Mouse (Mus musculus) spleen, adult 2 months (tissue): Measurements from ENCODE around the gene Pelo. TPM values are rescaled to one million over a fixed set of nuclear protein-coding genes. Genes with fewer than 3 reads are reported as not detected.

Source experiments
- DNase-seq, 2 experiments: peaks; one replicate each; pipeline versions ENCODE4 v3.0.0 to v3.0.0-alpha.2; 2012 to 2021; ENCODE audit warnings: low spot score in 2 of 2, low read depth in 1 of 2
- H3K27ac ChIP-seq: fragments of 200-500 bp; 2 replicates; pipeline ENCODE4 v1.5.1; 2012; ENCODE audit warnings: low read length, inconsistent platforms; ENCODE audit not compliant: insufficient read depth
- H3K27me3 ChIP-seq: fragments of 200-500 bp; 2 replicates; pipeline ENCODE4 v1.6.1; 2012; ENCODE audit warnings: mild to moderate bottlenecking, moderate library complexity, low read length, inconsistent platforms; ENCODE audit not compliant: control insufficient read depth, insufficient read depth
- H3K36me3 ChIP-seq: fragments of 200-500 bp; 2 replicates; pipeline ENCODE4 v1.6.1; 2012; ENCODE audit warnings: mild to moderate bottlenecking, low read length, inconsistent platforms; ENCODE audit not compliant: control insufficient read depth, insufficient read depth
- H3K4me1 ChIP-seq: fragments of 200-500 bp; 2 replicates; pipeline ENCODE4 v1.6.1; 2011; ENCODE audit warnings: inconsistent platforms; ENCODE audit not compliant: control insufficient read depth, insufficient read depth, insufficient read length
- H3K4me3 ChIP-seq: fragments of 200-500 bp; 2 replicates; pipeline ENCODE4 v1.5.1; 2011; ENCODE audit warnings: mild to moderate bottlenecking, inconsistent platforms; ENCODE audit not compliant: insufficient read depth, insufficient read length; ENCODE audit errors: extremely low read depth
- CTCF ChIP-seq: fragments of 200-500 bp; IDR thresholded peaks from 2 replicates; pipeline ENCODE4 v1.5.1; 2011; ENCODE audit warnings: mild to moderate bottlenecking, inconsistent platforms; ENCODE audit not compliant: insufficient read depth, insufficient read length, insufficient replicate concordance; ENCODE audit errors: extremely low read depth
- POLR2A ChIP-seq: fragments of 200-500 bp; IDR thresholded peaks from 2 replicates; pipeline ENCODE4 v1.6.1; 2011; ENCODE audit warnings: low read depth, low read length, inconsistent platforms
- WGBS: fragments of 180-500 bp; shearing (Covaris S2); methylation state at CpG from one replicate; pipeline ENCODE4 v1.1.7; 2018; 5-methylcytosine and 5-hydroxymethylcytosine counted together
- polyA plus RNA-seq: library from polyadenylated mRNA; depleted of rRNA; stranded (reverse); fragments of >200 nt; gene quantifications from 2 replicates; pipeline ENCODE4 v1.2.3, GENCODE M21; 2012

Pelo gene
- polyA plus RNA-seq, 1 experiment = 17.3 TPM

- WGBS = 92% methylated on average over 2 of the region's 2 CpGs
- Histone ChIP-seq H3K36me3 (no peaks in the 10 kb centered on the region), H3K27me3 (no peaks in the 10 kb centered on the region), H3K4me3 (no peak overlapping the region), H3K4me1 (no peaks in the 10 kb centered on the region), H3K27ac (no peak overlapping the region)
- TF ChIP-seq POLR2A = no peak
- TF ChIP-seq CTCF = no peak
- DNase-seq = no peak
Measured at GRCm38 (mm10) chr13:115126534-115126933, 36.5 kb upstream of the Pelo start.

DNA sequence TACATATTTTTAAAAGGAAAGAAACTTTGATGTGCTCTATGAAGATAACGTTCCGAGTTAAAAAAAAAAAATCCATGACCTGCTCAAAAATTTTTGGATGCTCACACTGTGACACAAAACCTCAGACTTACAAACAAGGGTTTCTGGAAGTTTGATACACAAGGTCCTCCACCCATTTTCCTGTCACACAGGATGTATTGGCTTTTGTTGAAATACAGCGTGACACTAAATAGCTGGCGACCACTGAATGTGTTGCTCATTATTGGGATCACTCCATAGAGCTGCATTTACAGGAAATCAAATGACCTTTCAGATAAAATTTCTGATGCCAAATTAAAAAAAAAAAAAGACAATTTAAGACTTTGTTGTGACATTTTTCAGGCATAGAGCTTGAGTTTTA, 35.1 kb upstream of the Pelo start:
- Histone ChIP-seq H3K27ac (no peak overlapping the region), H3K36me3 (no peaks in the 10 kb centered on the region), H3K4me1 (no peaks in the 10 kb centered on the region), H3K4me3 (no peak overlapping the region), H3K27me3 (no peaks in the 10 kb centered on the region)
- no peak for TF ChIP-seq POLR2A
- TF ChIP-seq CTCF = no peak
- WGBS = 85% methylated on average over 4 of the region's 4 CpGs
- DNase-seq = no peak

GRCm38 (mm10) chr13:115124521-115124920, 34.5 kb upstream of the Pelo start:
- no peaks in the 10 kb centered on the region for H3K27me3 ChIP-seq
- H3K36me3 ChIP-seq = no peaks in the 10 kb centered on the region
- no peak for DNase-seq
- H3K27ac ChIP-seq = no peak overlapping the region
- no peak for TF ChIP-seq POLR2A
- no peak for TF ChIP-seq CTCF
- H3K4me3 ChIP-seq = no peak overlapping the region
- WGBS = 44% methylated on average over 1 of the region's 1 CpGs
- no peaks in the 10 kb centered on the region for H3K4me1 ChIP-seq

DNA sequence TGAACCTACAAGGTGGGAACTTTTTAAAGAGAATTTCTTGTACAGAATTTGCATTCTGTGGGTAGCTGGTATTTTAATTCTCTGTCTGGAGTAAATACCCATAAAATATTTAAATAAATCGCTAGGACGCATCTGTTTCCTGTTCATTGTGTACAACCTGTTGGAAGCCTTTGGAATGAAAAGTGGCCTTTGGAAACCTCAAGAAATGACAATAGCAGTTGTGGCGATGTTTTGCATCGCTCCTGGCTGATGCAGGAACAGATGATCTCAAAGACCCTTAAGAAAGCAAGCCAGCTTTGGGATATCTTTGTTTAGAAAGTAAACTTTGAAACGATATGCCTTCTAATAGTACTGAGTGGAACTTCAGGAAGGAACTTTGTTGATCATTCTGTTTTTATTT, 28.8 kb upstream of the Pelo start:
- TF ChIP-seq CTCF = no peak
- TF ChIP-seq POLR2A = no peak
- Histone ChIP-seq H3K27me3 (no peaks in the 10 kb centered on the region), H3K4me3 (no peak overlapping the region), H3K36me3 (no peaks in the 10 kb centered on the region), H3K27ac (no peak overlapping the region), H3K4me1 (no peaks in the 10 kb centered on the region)
- DNase-seq = no peak
- 46% methylated on average over 5 of the region's 5 CpGs for WGBS

DNA sequence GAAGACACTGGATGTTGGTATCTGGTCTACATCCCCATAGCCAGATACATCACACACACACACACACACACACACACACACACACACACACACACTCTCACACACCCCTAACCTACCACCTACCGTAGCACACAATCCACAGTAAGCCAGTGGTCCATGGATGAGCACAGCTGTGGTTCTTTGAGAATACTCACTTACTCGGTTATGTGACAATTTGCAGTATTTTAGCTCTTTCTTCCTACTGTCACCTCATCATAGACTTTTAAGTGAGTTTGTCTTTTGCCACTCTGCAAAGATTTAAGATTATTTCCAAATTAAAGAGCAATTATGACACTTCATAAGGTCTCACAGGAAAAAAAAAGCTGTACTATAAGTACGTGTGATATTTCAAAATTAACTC, 28.2 kb upstream of the Pelo start:
- no peaks in the 10 kb centered on the region for H3K27me3 ChIP-seq
- no peaks in the 10 kb centered on the region for H3K36me3 ChIP-seq
- DNase-seq = no peak
- no peaks in the 10 kb centered on the region for H3K4me1 ChIP-seq
- WGBS = 85% methylated on average over 3 of the region's 3 CpGs
- no peak overlapping the region for H3K4me3 ChIP-seq
- TF ChIP-seq POLR2A = no peak
- no peak for TF ChIP-seq CTCF
- H3K27ac ChIP-seq = no peak overlapping the region

DNA sequence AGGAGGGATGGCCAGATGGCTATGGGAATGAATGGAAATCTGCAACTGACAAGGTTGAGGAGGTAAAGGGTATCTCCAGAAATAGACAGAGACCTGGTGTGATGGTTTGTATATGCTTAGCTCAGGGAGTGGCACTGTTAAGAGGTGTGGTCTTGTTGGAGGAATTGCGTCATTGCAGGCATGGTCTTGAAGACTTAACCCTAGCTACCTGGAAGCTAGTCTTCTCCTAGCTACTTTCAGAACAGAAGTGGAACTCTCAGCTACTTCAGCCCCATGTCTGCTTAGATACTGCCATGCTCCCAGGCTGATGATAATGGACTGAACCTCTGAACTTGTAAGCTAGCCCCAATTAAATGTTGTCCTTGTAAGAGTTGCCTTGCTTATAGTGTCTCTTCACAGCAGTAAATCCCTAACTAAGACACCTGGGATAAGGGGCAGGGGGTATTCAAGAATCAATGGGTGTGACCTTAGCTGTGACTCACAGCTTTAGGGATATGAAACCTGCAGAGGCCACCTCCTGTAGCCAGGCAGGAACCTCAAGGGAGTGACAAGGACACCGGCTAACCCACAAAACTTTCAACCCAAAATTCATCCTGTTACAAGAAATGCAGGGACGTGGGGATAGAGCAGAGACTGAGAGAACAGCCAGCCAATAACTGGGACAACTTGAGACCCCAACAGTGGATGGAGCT, 27.1 kb upstream of the Pelo start:
- Histone ChIP-seq H3K36me3 (no peaks in the 10 kb centered on the region), H3K27ac (no peak overlapping the region), H3K27me3 (no peaks in the 10 kb centered on the region), H3K4me3 (no peak overlapping the region), H3K4me1 (no peaks in the 10 kb centered on the region)
- no peak for DNase-seq
- TF ChIP-seq CTCF (no peak), POLR2A (no peak)
- WGBS = 66% methylated on average over 3 of the region's 3 CpGs

GRCm38 (mm10) chr13:115109628-115110027, 19.6 kb upstream of the Pelo start:
- no peak overlapping the region for H3K4me3 ChIP-seq
- no peak for DNase-seq
- no peaks in the 10 kb centered on the region for H3K27me3 ChIP-seq
- no peaks in the 10 kb centered on the region for H3K36me3 ChIP-seq
- H3K27ac ChIP-seq = no peak overlapping the region
- no peaks in the 10 kb centered on the region for H3K4me1 ChIP-seq
- 88% methylated on average over 4 of the region's 4 CpGs for WGBS
- TF ChIP-seq CTCF (no peak), POLR2A (no peak)
